Mouse (Mus musculus): ENCODE measurements around the gene Shbg. TPM values are rescaled to one million over a fixed set of nuclear protein-coding genes. Genes with fewer than 3 reads are reported as not detected.
A peak's percentile ranks its signal among the peaks of the same experiment; 100 is the strongest.

The Shbg gene
- polyA plus RNA-seq, 1 experiment from 2014 or later: not detected

DNA sequence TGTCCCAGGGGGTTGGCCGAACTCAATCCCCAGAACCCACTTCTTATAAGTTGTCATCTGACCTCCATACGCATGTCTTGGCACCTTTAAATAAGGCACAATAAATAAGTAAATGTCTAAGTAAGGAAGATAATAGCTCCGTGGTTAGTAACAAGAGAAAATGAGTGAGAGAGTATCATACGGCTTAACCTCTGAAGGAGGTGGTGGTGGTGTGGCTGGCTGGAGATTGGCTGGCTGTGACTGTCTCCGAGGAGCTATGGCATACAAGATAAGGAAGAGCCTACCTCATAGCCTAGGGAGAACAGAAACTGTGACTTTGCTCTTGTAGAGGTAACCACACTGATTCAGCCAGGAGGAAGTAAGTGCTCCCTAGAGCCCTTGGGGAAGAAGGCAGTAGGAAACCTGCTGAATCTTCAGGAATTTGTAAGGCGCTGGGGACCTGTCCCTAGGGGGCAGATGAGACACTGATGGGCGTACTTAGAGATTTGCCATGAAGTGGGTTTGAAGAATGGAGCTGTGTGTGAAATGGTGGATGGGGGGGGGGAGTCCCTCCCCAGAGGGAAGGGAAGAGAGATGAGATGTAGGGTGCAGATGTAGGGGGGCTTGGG lies 31.9 kb downstream of the Shbg start:
- no peak for ATAC-seq (ENCODE audit: low FRiP score)
- no peaks in the 10 kb centered on the region for H3K27me3 ChIP-seq
- H3K9me3 ChIP-seq: no peaks in the 10 kb centered on the region
- H3K36me3 ChIP-seq (replicated peaks): peaks cover 48% of the 10 kb centered on the region
- 84% methylated on average over 7 of the region's 7 CpGs for WGBS
- H3K4me2 ChIP-seq: no peak overlapping the region
- peaks cover 11% of the 10 kb centered on the region for H3K4me1 ChIP-seq
- H3K27ac ChIP-seq: no peak overlapping the region
- H3K4me3 ChIP-seq (replicated peaks): no peak overlapping the region
- no peak overlapping the region for H3K9ac ChIP-seq

DNA sequence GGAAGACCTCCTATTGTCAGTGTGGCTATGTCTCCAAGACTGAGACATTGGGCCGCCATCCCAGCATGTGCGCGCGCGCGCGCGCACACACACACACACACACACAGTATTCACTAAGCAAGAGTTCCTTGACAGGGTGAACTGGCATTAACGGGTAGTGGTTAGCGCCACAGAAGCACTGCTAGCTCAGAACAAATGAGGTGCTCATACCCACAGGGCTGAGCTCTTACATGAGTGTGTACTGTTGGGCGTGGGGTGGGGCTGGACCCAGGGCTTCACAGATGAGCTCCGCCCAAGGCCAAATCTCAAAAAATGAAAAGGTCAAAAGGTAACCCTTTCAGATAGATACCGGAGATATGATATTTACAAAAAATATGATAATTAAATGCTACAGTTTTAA lies 32.8 kb downstream of the Shbg start:
- Histone ChIP-seq H3K36me3 (replicated peaks) (peaks cover 39% of the 10 kb centered on the region), H3K4me3 (replicated peaks) (no peak overlapping the region), H3K4me2 (no peak overlapping the region), H3K9me3 (no peaks in the 10 kb centered on the region), H3K27me3 (no peaks in the 10 kb centered on the region), H3K27ac (no peak overlapping the region), H3K9ac (no peak overlapping the region), H3K4me1 (peaks cover 11% of the 10 kb centered on the region)
- WGBS: 95% methylated on average over 13 of the region's 13 CpGs
- no peak for ATAC-seq (ENCODE audit: low FRiP score)

DNA sequence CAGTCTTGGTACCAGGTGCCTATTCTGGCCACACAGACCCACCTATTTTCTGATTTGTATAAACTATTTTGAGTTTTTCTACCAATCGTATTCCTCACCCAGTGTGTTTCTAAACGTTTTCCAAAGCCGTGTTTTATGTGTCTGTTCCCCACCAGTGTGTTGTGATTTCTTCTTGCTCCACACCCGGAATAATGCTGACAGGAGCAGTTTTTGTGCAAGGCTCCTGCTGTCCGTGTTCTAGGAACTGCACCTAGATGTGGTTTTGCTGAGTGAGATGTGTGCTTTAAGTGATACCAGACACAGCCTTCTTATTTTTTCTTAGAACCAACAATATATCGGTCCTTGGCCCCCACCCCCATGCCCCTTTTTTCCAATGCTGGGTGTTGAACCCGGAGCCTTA lies 33.7 kb downstream of the Shbg start:
- Histone ChIP-seq H3K36me3 (replicated peaks) (peaks cover 30% of the 10 kb centered on the region), H3K4me1 (peaks cover 16% of the 10 kb centered on the region), H3K4me3 (replicated peaks) (no peak overlapping the region), H3K9me3 (no peaks in the 10 kb centered on the region), H3K27ac (no peak overlapping the region), H3K9ac (no peak overlapping the region), H3K4me2 (no peak overlapping the region), H3K27me3 (no peaks in the 10 kb centered on the region)
- no peak for ATAC-seq (ENCODE audit: low FRiP score)
- 88% methylated on average over 7 of the region's 7 CpGs for WGBS

DNA sequence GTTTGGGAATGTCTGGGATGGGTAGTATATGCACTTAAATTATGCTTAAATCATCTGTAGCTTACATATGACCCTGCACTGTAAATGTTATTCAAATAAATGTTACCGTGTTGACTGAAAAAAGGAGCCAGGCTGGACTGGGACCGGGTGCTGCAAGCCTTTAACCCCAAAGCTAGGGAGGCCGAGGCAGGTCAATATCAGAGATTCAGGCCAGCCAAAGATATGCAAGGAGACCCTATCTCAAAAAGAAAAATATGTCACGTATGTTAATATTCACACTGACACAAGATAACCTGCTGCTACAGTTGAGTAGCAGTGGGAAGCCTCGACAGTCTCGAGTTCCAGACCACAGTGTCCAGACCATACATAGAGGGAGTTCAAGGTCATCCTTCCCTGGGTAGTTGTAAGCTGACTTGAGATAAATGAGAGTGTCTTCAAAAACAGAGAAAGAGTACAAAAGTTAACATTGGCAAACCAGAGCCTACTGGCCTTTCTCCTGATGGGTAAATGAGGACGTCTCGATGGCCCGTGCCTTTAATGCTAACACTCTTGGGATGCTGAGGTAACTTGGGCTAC lies 35.4 kb downstream of the Shbg start:
- WGBS: 65% methylated on average over 9 of the region's 9 CpGs
- Histone ChIP-seq H3K4me2 (peak overlapping the region; percentile 71), H3K36me3 (replicated peaks) (peaks cover 13% of the 10 kb centered on the region), H3K27ac (no peak overlapping the region), H3K4me1 (peaks cover 29% of the 10 kb centered on the region), H3K9ac (0 out of 2 replicates have a peak overlapping the region, but pooled peaks have one; percentile 36), H3K9me3 (no peaks in the 10 kb centered on the region), H3K27me3 (no peaks in the 10 kb centered on the region), H3K4me3 (replicated peaks) (peak overlapping the region; percentile 79; the same call in 1 of the 2 replicates)
- no peak for ATAC-seq (ENCODE audit: low FRiP score)

DNA sequence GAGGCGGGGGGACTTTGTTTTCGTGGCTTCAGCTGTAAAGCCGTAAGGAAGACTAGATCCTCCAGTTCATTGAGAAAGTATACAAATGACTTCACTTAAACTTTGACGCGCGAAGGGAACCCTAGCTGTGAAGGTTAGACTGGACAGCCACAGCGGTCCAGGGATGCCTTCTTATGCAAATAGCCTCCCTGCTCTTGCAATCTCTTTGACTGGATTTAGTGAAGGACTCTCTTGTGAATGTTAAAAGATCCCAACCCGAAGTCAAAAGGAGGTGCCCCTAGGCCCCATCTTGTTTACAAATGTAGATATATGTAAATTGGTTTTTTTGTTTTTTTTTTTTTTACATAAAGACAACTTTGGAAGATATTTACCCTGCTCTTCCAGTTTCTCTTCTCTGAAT lies 35.9 kb downstream of the Shbg start:
- under 1% methylated on average over 8 of the region's 8 CpGs for WGBS
- ATAC-seq (ENCODE audit: low FRiP score): no peak
- Histone ChIP-seq H3K4me1 (peaks cover 34% of the 10 kb centered on the region), H3K27ac (peak overlapping the region; percentile 95), H3K4me3 (replicated peaks) (peak overlapping the region; percentile 79), H3K36me3 (replicated peaks) (peaks cover 8% of the 10 kb centered on the region; the same call in 1 of the 2 replicates), H3K9ac (peak overlapping the region; percentile 67), H3K9me3 (no peaks in the 10 kb centered on the region), H3K27me3 (no peaks in the 10 kb centered on the region), H3K4me2 (peak overlapping the region; percentile 71)

DNA sequence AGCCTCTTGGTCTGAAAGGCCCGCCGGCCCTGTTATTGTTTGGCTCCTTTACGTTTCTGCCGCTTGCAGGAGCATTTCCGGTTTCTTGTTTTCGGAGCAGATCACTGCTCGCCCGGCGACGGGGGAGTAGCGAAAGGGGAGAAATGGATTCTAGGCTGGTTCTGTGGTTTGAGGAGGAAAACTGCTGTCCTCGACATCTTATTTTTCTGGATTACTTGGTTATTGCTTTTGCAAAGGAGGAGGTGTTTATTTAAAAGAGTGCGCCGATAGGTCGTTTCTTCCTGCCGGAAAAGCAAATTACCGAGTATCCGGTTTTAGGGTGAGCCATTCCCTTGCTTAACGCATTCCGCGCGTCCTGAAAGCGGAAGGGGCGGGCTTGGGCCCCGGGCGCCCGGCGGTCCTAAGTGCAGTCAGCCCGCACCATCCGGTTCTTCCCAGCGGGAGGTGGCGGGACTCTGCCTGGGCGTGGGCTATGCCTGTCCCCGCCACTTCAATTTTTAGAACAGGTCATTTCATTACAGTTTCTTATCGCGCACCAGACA lies 36.5 kb downstream of the Shbg start:
- Histone ChIP-seq H3K9me3 (no peaks in the 10 kb centered on the region), H3K4me1 (peaks cover 39% of the 10 kb centered on the region), H3K36me3 (replicated peaks) (peaks cover 8% of the 10 kb centered on the region), H3K4me2 (peak overlapping the region; percentile 71), H3K4me3 (replicated peaks) (peak overlapping the region; percentile 79), H3K27me3 (no peaks in the 10 kb centered on the region), H3K9ac (peak overlapping the region; percentile 67), H3K27ac (peak overlapping the region; percentile 95)
- WGBS: under 1% methylated on average over 36 of the region's 36 CpGs
- ATAC-seq (ENCODE audit: low FRiP score): peak; percentile 83

DNA sequence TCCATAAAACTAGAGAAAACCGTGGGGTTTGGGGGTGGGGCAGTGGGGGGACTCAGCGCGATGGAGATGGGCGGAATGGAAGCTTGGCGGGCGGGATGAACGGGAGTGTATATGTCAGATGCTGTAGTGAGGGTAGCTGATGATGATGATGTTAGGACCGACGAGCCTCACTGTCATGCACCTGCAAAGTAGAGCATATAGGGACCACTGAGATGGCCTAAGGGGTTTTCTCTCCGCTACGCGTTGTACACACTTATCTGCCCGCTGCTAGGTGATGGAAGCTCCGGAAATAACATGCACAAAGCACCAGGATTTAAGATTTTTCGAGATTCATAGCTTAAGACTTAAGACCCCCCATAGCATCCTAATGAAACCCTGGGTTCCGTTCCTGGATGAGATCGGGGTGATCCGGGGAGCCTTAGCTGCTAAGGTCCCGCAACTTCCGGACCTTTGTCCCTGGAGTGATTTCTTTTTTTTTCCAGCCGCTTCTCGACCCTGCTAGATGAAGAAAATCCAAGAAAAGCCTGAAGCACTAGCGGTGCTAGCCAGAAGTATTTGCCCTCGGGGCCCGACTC lies 37.0 kb downstream of the Shbg start:
- Histone ChIP-seq H3K4me1 (peaks cover 43% of the 10 kb centered on the region), H3K27ac (peak overlapping the region; percentile 95), H3K4me3 (replicated peaks) (peak overlapping the region; percentile 79), H3K4me2 (peak overlapping the region; percentile 71), H3K9me3 (no peaks in the 10 kb centered on the region), H3K27me3 (no peaks in the 10 kb centered on the region), H3K36me3 (replicated peaks) (peaks cover 12% of the 10 kb centered on the region), H3K9ac (peak overlapping the region; percentile 67)
- WGBS: under 1% methylated on average over 25 of the region's 25 CpGs
- ATAC-seq (ENCODE audit: low FRiP score): peak; percentile 6; the same call in 1 of the 2 replicates

DNA sequence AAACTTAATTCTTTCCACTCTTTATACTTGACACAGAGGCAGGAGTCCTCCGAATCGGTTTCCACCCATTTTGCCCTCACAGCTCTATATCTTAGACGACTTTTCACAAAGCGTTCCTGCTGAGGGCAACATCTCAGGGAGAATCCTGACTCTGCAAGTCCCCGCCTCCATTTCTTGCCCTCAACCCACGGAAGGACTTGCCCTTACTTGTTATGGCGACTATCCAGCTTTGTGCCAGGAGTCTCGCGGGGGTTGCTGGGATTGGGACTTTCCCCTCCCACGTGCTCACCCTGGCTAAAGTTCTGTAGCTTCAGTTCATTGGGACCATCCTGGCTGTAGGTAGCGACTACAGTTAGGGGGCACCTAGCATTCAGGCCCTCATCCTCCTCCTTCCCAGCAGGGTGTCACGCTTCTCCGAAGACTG lies 37.6 kb downstream of the Shbg start, which contains the start of the genes Wrap53 and Trp53:
Gene Wrap53, minus strand, starts transcription at position 165 of the 424 bp plus-strand sequence.
Gene Trp53, plus strand, starts transcription at position 269 of the 424 bp plus-strand sequence.
- 0% methylated on average over 13 of the region's 13 CpGs for WGBS
- Histone ChIP-seq H3K4me3 (replicated peaks) (peak within 1 kb of the TSS; percentile 79), H3K4me1 (peaks cover 48% of the 10 kb centered on the region), H3K4me2 (peak within 1 kb of the TSS; percentile 84), H3K9ac (peak within 1 kb of the TSS; percentile 90), H3K36me3 (replicated peaks) (peaks cover 12% of the 10 kb centered on the region), H3K27me3 (no peaks in the 10 kb centered on the region), H3K27ac (peak within 1 kb of the TSS; percentile 95), H3K9me3 (no peaks in the 10 kb centered on the region)
- peak; percentile 64 for ATAC-seq (ENCODE audit: low FRiP score)

DNA sequence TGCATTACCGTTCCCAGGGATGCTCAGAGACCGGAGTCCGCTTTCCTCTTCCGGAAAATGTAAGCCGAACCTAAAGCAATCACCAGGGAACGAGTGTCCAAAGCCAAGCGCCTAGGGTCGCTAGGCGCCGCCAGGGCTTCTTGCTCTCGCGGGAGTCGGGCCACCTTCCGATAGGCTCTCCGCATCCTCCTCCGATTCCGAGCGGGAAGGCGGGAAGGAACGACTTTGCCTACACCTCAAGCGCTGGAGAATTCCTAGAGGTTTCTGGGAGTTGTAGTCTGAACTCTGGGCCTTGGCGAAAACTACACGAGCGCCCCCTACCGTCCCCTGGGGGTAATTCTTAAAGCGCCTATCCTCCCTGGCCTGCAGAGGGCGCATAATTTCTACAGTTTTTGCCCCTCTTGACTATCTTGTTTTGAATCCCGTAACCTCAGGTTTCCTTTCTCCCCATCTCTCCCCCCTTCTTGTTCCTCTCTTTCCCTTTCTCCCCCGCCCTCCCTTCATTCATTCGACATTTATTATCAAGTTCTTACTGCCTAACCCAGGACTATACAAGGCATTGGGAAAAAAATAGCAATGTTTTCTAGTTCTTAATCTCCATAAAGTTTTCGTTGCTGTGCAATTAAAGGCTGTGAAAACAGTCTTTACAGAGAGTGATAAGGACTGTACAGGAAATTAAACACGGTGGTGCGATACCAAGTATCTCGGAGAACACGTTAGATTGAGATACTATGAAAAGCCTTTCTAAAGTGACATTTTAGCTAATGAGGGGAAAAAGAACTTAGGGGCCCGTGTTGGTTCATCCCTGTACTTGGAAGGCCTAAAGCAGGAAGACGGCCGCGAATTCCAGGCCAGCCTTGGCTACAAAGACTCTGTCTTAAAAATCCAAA lies 38.3 kb downstream of the Shbg start:
- peak overlapping the region; percentile 79 for H3K4me3 ChIP-seq (replicated peaks)
- peak overlapping the region; percentile 84 for H3K4me2 ChIP-seq
- no peaks in the 10 kb centered on the region for H3K27me3 ChIP-seq
- peaks cover 14% of the 10 kb centered on the region for H3K36me3 ChIP-seq (replicated peaks)
- peak overlapping the region; percentile 95 for H3K27ac ChIP-seq
- H3K4me1 ChIP-seq: peaks cover 53% of the 10 kb centered on the region
- WGBS: 2% methylated on average over 39 of the region's 39 CpGs
- no peaks in the 10 kb centered on the region for H3K9me3 ChIP-seq
- ATAC-seq (ENCODE audit: low FRiP score): peak; percentile 89
- H3K9ac ChIP-seq: peak overlapping the region; percentile 90

DNA sequence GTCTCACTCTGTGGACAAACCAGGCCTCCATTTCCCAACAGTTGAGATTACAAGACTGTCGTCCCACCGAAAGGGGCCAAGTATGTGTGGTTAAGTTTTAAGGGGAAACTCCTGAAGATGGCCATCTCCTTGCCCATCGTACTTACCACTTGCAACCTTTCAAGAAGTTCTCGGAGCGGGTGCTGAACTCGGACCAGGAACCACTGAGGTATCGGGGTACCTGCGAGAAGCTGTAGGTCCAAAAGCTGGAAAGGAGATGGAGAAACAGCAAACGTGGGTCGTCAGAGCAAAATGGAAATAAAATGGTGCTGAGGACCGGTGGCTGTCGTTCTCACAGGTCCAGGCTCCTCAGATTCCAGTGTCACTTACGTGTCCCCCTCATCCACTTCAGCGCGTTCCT lies 39.4 kb downstream of the Shbg start:
- ATAC-seq (ENCODE audit: low FRiP score): no peak
- H3K9me3 ChIP-seq: no peaks in the 10 kb centered on the region
- H3K4me3 ChIP-seq (replicated peaks): peak overlapping the region; percentile 79
- peaks cover 20% of the 10 kb centered on the region for H3K36me3 ChIP-seq (replicated peaks)
- peaks cover 50% of the 10 kb centered on the region for H3K4me1 ChIP-seq
- H3K4me2 ChIP-seq: peak overlapping the region; percentile 84
- H3K27me3 ChIP-seq: no peaks in the 10 kb centered on the region
- WGBS: 15% methylated on average over 15 of the region's 15 CpGs
- no peak overlapping the region for H3K27ac ChIP-seq
- H3K9ac ChIP-seq: peak overlapping the region; percentile 90

DNA sequence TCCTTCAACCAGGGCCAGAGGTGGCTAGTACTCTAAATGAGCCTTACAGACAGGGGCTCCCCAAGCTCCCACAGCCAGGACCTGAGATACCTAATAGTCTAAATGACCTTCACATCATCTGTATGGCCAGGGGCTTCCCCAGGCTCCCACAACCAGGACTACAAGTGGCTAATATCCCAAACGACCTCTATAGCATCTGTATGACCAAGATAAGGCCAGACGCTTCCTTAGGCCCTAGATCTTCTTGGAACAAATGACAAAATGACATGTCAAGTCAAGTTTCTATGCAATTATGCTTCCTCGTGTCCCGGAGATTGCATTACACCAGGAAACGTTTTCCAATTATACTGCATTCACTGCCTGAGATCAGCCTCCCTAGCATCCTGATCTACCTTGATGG lies 41.4 kb downstream of the Shbg start:
- Histone ChIP-seq H3K4me1 (peaks cover 41% of the 10 kb centered on the region), H3K4me2 (peak overlapping the region; percentile 6; the same call in 1 of the 2 replicates), H3K9ac (no peak overlapping the region), H3K27me3 (no peaks in the 10 kb centered on the region), H3K27ac (no peak overlapping the region), H3K36me3 (replicated peaks) (peaks cover 37% of the 10 kb centered on the region), H3K4me3 (replicated peaks) (no peak overlapping the region), H3K9me3 (no peaks in the 10 kb centered on the region)
- 77% methylated on average over 5 of the region's 5 CpGs for WGBS
- ATAC-seq (ENCODE audit: low FRiP score): no peak

DNA sequence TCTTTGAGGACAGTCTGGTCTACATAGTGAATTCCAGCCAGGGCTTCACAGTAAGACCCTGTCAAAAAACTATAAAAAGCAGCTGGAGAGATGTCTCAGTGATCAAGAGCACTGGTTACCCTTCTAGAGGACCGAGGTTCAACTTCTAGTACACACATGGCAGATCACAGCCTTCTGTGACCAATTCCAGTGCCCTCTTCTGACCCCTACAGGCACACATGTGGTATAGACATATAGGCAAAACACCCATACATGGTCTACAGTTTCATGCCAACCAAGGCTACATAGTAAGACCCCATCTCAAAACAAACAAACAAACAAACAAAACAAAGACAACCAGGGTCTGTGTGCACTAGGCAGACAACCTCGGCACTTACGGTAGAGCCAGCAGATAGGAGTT lies 42.5 kb downstream of the Shbg start:
- Histone ChIP-seq H3K27ac (no peak overlapping the region), H3K4me1 (peaks cover 41% of the 10 kb centered on the region), H3K9ac (no peak overlapping the region), H3K27me3 (no peaks in the 10 kb centered on the region), H3K36me3 (replicated peaks) (peaks cover 48% of the 10 kb centered on the region), H3K4me2 (no peak overlapping the region), H3K4me3 (replicated peaks) (no peak overlapping the region), H3K9me3 (no peaks in the 10 kb centered on the region)
- WGBS: 73% methylated on average over 3 of the region's 3 CpGs
- no peak for ATAC-seq (ENCODE audit: low FRiP score)

Data from forebrain, embryonic 12.5 days (tissue).